Mouse (Mus musculus) kidney, embryonic 16.5 days (tissue): ENCODE results near the gene Evi2b. TPM values are rescaled to one million over a fixed set of nuclear protein-coding genes. Genes with fewer than 3 reads are reported as not detected.

Source experiments
- ATAC-seq: fragments of 200-750 bp; cut with Nextera tagmentation; 2 replicates; pipeline ENCODE4 v1.8.0; 2017; ENCODE audit warnings: moderate TSS enrichment; ENCODE audit not compliant: low FRiP score, low TSS enrichment
- H3K27ac ChIP-seq: fragments of 300-500 bp; sonication (generic); 2 replicates; pipeline ENCODE4 v1.5.1; 2014; ENCODE audit warnings: low read length
- H3K27me3 ChIP-seq: fragments of 300-500 bp; sonication (generic); 2 replicates; pipeline ENCODE4 v1.6.1; 2014; ENCODE audit warnings: low read length, control low read depth, mixed read lengths; ENCODE audit not compliant: insufficient read depth
- H3K36me3 ChIP-seq: fragments of 300-500 bp; sonication (generic); 2 replicates; pipeline ENCODE4 v1.6.1; 2014; ENCODE audit warnings: low read length, control low read depth, mixed read lengths; ENCODE audit not compliant: insufficient read depth
- H3K4me1 ChIP-seq: fragments of 300-500 bp; sonication (generic); 2 replicates; pipeline ENCODE4 v1.6.1; 2014; ENCODE audit warnings: low read length, control low read depth, mixed read lengths; ENCODE audit not compliant: insufficient read depth
- H3K4me2 ChIP-seq: fragments of 300-500 bp; sonication (generic); replicated peaks from 2 replicates; pipeline ENCODE4 v1.6.1; 2014; ENCODE audit warnings: low read depth, low read length
- H3K4me3 ChIP-seq: fragments of 300-500 bp; sonication (generic); 2 replicates; pipeline ENCODE4 v1.5.1; 2014; ENCODE audit warnings: mild to moderate bottlenecking, low read length
- H3K9ac ChIP-seq: fragments of 300-500 bp; sonication (generic); replicated peaks from 2 replicates; pipeline ENCODE4 v1.6.1; 2014; ENCODE audit warnings: low read length
- H3K9me3 ChIP-seq: fragments of 300-500 bp; sonication (generic); 2 replicates; pipeline ENCODE4 v1.6.1; 2016; ENCODE audit warnings: low read length, control low read depth
- WGBS: fragments of 180-500 bp; shearing (Covaris S2); extraction: QIAGEN DNeasy Blood & Tissue Kit; methylation state at CpG from one replicate; pipeline ENCODE4 v1.1.7; 2014; 5-methylcytosine and 5-hydroxymethylcytosine counted together
- polyA plus RNA-seq: library from polyadenylated mRNA; unstranded; fragments of >200 nt; fragmentation: Nextera tagmentation; extraction: Ambion mirVana; gene quantifications from 2 replicates; pipeline ENCODE4 v1.2.1, GENCODE M21; 2015

The Evi2b gene
- polyA plus RNA-seq, 1 experiment from 2014 or later: 0.60 TPM

DNA sequence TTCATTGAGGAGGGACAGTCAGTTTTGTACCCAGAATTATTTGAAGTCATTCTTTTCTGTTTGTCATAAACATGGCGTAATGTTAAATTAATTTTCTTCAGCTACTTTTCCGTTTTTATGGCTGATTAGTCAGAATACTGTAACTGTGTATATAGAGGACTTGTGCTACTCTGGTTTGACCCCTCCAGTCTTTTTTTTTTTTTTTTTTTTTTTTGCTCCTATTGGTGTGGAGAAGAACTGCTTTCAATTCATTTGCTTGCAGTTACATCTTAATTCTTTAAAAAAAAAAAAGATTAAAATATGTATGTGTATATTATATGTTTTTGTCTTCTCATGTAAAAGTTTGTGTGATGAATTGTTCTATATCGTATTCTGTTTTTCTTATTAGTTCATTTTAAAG, 11.6 kb downstream of the Evi2b start:
- no peak for ATAC-seq
- Histone ChIP-seq H3K36me3 (no peaks in the 10 kb centered on the region), H3K4me3 (no peak overlapping the region), H3K27me3 (no peaks in the 10 kb centered on the region), H3K9ac (no peak overlapping the region), H3K4me1 (no peaks in the 10 kb centered on the region), H3K9me3 (no peaks in the 10 kb centered on the region), H3K27ac (no peak overlapping the region), H3K4me2 (no peak overlapping the region)
- WGBS: 89% methylated on average over 3 of the region's 3 CpGs

- no peak for ATAC-seq
Observed at GRCm38 (mm10) chr11:79504506-79504905, 19.1 kb downstream of the Evi2b start.

DNA sequence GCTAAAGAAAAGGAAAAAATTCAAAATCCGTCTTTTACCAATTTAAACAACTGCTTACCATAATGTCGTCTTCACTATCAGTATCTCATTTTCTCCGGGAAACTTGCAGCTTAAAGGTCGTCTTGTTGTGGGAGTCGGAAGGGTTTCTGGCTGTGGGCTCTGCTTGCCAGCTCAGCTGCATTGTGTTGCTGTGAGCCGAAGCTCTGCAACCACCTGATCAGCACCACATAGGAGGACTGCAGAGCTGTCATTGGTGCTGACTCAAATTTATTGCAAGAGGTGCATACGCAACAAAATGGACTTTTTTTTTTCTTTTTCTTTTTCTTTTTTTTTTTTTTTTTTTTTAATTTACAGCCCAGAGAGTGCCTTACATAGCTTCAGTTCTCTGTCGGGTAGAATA, 19.7 kb downstream of the Evi2b start, which contains the start of gene Omg:
Omg (minus strand) TSS at position 240 of the 400 bp plus-strand sequence.
- no peak within 1 kb of the TSS for H3K9ac ChIP-seq
- H3K9me3 ChIP-seq: no peaks in the 10 kb centered on the region
- WGBS: 42% methylated on average over 8 of the region's 8 CpGs
- no peak within 1 kb of the TSS for H3K4me3 ChIP-seq
- no peaks in the 10 kb centered on the region for H3K27me3 ChIP-seq
- 0 out of 2 replicates have a peak, but pooled peaks cover 3% of the 10 kb centered on the region for H3K4me1 ChIP-seq
- H3K27ac ChIP-seq: no peak within 1 kb of the TSS
- 0 out of 2 replicates have a peak, but pooled peaks cover 2% of the 10 kb centered on the region for H3K36me3 ChIP-seq
- no peak for ATAC-seq
- no peak within 1 kb of the TSS for H3K4me2 ChIP-seq

More at GRCm38 (mm10) chr11:79504506-79504905, 19.1 kb downstream of the Evi2b start:
- Histone ChIP-seq H3K36me3 (0 out of 2 replicates have a peak, but pooled peaks cover 2% of the 10 kb centered on the region), H3K4me3 (no peak overlapping the region), H3K27me3 (no peaks in the 10 kb centered on the region), H3K4me2 (no peak overlapping the region), H3K27ac (no peak overlapping the region), H3K4me1 (0 out of 2 replicates have a peak, but pooled peaks cover 3% of the 10 kb centered on the region), H3K9ac (no peak overlapping the region), H3K9me3 (no peaks in the 10 kb centered on the region)
- WGBS: 88% methylated on average over 7 of the region's 7 CpGs

GRCm38 (mm10) chr11:79502917-79503316, 20.6 kb downstream of the Evi2b start:
- 0 out of 2 replicates have a peak, but pooled peaks cover 3% of the 10 kb centered on the region for H3K4me1 ChIP-seq
- no peaks in the 10 kb centered on the region for H3K27me3 ChIP-seq
- H3K27ac ChIP-seq: no peak overlapping the region
- H3K4me3 ChIP-seq: no peak overlapping the region
- H3K36me3 ChIP-seq: 0 out of 2 replicates have a peak, but pooled peaks cover 2% of the 10 kb centered on the region
- H3K9me3 ChIP-seq: no peaks in the 10 kb centered on the region
- H3K9ac ChIP-seq: no peak overlapping the region
- WGBS: 80% methylated on average over 2 of the region's 2 CpGs
- ATAC-seq: no peak
- no peak overlapping the region for H3K4me2 ChIP-seq

DNA sequence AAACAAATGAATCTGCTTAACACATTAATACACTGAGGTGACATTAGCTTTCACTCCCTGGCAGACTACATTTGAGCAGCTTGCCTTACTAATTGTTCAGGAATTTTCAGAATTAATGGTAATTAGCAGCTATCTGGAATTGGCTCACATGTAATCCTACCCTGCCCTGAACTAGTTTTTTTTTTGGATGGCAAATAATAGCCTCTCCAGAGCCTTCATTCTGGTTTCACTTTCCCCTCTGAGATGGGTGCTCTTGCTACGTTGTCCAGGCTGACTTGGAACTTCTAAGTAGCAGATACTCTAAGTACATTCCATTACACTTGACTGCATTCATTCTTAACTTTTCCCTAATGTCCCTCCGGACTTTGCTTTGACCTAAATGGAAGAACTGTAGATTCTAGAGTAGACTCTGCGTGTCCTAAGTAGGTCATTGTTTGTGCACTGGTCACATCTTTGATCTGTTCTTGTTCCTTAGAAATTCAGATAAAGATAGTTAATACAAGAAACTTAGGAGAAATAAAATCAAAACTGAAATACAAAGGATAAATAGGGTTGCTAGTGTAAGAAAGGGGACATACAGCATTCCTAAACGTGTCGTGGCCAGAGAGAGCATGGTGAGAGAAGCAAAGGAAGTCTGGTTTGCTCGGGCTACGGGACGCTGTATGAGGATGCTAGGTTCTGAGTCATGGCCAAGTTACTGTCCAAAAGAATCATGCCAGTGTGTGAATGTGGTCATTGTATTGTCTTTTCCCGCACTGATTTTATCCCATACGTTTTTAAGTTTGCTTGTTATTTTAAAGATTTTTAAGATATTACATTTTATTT, 28.4 kb downstream of the Evi2b start:
- Histone ChIP-seq H3K27ac (no peak overlapping the region), H3K9ac (no peak overlapping the region), H3K4me3 (no peak overlapping the region), H3K4me2 (no peak overlapping the region), H3K36me3 (0 out of 2 replicates have a peak, but pooled peaks cover 4% of the 10 kb centered on the region), H3K4me1 (no peaks in the 10 kb centered on the region), H3K9me3 (no peaks in the 10 kb centered on the region), H3K27me3 (no peaks in the 10 kb centered on the region)
- ATAC-seq: no peak
- 76% methylated on average over 10 of the region's 10 CpGs for WGBS

DNA sequence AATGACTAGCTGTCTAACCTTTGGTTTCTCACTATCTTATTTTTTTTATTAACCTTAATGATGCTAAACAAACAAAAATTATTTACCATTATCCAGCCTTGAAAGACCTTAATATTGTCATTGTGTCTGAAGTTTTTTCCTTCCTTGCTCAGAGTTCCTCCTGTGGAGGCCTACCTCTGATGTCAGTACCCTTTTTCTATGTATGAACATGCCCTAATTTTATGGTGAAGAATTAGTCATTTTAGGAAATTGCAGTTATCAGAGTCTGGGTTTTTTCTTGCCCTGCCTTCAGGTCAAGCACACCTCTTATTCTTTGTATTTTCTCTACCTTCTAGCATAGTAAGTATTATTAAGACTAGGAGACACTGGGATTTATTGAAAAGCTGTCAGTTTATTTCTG, 38.8 kb downstream of the Evi2b start:
- H3K4me2 ChIP-seq: no peak overlapping the region
- no peaks in the 10 kb centered on the region for H3K9me3 ChIP-seq
- no peaks in the 10 kb centered on the region for H3K27me3 ChIP-seq
- H3K36me3 ChIP-seq: peaks cover 7% of the 10 kb centered on the region
- H3K4me1 ChIP-seq: no peaks in the 10 kb centered on the region
- no peak for ATAC-seq
- H3K27ac ChIP-seq: no peak overlapping the region
- no peak overlapping the region for H3K9ac ChIP-seq
- no peak overlapping the region for H3K4me3 ChIP-seq

DNA sequence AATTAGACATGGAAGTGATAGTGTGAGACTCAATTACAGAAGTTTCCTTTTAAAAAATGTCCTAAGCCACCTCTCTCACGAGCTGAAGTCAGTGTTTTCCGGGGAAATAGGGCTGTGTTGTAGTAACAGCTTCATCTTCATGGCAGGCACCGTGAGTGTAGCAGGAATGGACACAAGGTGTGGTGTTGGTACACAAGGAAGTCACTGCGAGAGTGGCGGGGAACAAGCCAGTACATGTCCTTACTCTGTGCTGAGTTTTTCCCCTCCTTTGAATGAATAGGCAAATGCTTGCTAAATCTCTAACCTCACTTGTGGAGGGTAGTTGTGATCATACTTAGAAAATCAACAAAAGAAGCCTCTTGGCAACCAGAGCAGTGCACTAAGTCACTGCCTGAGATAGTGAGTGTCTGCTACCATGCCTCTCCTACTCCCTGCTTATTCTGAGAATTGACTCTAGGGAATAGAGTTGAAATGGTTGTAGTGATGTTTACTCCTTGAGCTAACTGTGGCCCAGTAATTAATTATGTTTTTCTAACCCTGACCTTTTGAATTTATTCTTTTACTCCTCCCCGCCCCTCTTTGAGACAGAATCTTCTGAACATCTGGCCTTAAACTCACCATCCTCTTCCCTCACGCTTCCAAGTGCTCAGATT, 39.6 kb downstream of the Evi2b start:
- ATAC-seq: no peak
- Histone ChIP-seq H3K27me3 (no peaks in the 10 kb centered on the region), H3K9me3 (no peaks in the 10 kb centered on the region), H3K4me2 (no peak overlapping the region), H3K9ac (no peak overlapping the region), H3K36me3 (peaks cover 7% of the 10 kb centered on the region), H3K4me3 (no peak overlapping the region), H3K27ac (no peak overlapping the region), H3K4me1 (no peaks in the 10 kb centered on the region)
- 65% methylated on average over 7 of the region's 7 CpGs for WGBS

- no peak for ATAC-seq
- Histone ChIP-seq H3K27ac (no peak overlapping the region), H3K4me1 (no peaks in the 10 kb centered on the region), H3K4me2 (no peak overlapping the region), H3K9ac (no peak overlapping the region), H3K4me3 (no peak overlapping the region), H3K9me3 (no peaks in the 10 kb centered on the region), H3K36me3 (peaks cover 7% of the 10 kb centered on the region), H3K27me3 (no peaks in the 10 kb centered on the region)
- 90% methylated on average over 6 of the region's 6 CpGs for WGBS
Observed at GRCm38 (mm10) chr11:79483392-79483791, 40.2 kb downstream of the Evi2b start.

DNA sequence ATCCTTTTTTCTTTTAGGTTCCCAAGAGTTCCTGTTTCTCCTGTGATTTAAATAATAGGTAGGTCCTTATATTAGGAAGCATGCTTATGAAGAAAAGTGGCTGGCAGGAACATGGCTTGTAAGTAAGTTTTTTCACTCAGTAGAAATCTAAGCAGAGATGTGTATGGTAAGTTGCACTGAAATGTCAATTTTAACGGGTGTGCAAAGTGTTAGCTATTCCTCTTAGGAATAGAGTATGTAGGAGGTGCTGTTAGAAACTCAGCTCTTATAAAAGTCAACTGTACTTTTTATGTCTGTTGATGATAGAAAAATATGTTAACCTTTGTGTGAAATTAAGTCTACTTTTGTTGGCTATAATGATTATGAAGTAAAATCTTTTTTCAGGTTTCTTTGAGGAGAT, 55.5 kb downstream of the Evi2b start:
- H3K36me3 ChIP-seq: peaks cover 32% of the 10 kb centered on the region
- ATAC-seq: no peak

More for the DNA sequence above, 55.5 kb downstream of the Evi2b start:
- Histone ChIP-seq H3K9me3 (no peaks in the 10 kb centered on the region), H3K27ac (no peak overlapping the region), H3K4me3 (no peak overlapping the region), H3K27me3 (no peaks in the 10 kb centered on the region), H3K9ac (no peak overlapping the region), H3K4me2 (no peak overlapping the region), H3K4me1 (no peaks in the 10 kb centered on the region)
- WGBS: 53% methylated on average over 1 of the region's 1 CpGs
